Mouse (Mus musculus): ENCODE results near the gene Gm49450.

DNA sequence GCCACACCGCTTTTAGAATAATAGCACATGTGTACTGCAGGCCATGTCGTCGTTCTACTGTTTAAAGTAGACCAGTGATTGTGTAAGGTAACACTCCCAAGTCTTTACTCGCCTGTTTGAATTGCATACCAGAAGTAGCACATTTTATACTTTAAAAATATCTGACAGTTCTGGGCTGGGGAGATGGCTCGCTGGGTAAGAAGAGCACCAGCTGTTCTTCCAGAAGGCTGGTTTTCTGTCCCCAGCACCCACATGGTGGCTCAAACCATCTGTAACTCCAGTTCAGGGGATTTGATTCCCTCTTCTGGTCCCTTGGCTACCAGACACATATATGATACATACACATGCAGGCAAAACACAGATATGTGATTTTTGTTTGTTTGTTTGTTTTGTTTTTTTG, 4.1 kb upstream of the Gm49450 start:
- TF ChIP-seq POLR2A (IDR thresholded peaks at IDR 0.05; ENCODE audit: low read depth, low read length) = no peak
- TF ChIP-seq CTCF (IDR thresholded peaks at IDR 0.05; ENCODE audit: borderline replicate concordance, insufficient read depth, low read length) = no peak
